ENCODE assay signal across 8 mouse cellular contexts in the genomic region with DNA sequence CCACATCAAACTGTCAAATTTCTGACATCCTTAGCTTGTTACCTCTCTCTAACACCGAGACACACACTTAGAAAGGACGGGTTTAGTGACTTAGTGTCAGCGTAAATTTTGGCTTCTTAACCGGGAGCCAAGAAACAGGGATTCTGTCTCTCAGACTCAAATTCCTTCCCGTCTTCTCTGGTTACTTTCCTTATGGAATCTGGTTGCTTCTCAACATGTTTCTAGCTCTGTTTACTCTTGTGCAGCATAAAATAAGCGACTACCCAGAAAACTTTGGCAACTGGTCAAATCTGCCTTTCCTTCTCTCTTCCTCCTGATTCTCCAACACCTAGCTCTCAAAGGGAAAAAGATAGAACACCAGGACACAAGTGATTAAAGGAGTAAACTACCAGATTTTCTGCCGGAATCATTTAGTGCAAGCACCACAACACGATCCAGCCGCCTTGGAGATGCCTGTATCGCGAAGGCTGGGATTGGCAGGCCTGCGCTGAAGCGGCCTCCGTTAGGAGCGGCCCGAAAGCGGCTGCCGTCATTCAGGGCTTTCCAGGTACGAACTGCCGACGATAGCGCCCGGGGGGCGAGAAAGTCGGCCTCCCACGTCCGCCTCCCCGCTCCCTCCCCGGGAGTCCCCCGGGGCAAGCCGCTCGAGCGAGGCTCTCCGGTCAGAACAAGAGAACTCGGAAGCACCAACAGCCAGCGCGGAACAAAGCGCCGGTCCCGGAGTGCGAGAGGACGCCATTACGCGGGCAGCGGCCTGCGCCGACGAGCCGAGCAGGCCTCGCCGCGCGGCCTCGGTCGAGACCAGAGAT. TPM values are rescaled to one million over a fixed set of nuclear protein-coding genes. Genes with fewer than 3 reads are reported as not detected.
DNase-seq lines count a peak whose midpoint lies in the region; ATAC-seq and TF ChIP-seq lines count a peak whose summit lies in the region.

No protein-coding gene starts in this region.

- DNase-seq in lung, adult 2 months = no peak
- no peak for DNase-seq in lung, postnatal 14 days
- DNase-seq in brain, adult 2 months (ENCODE audit: low read depth, low spot score) = peak; percentile 56
- DNase-seq in forebrain, embryonic 11.5 days (ENCODE audit: low spot score) = peak; percentile 81
- no peak for DNase-seq in thymus, adult 18-20 months
- DNase-seq in cerebellum, postnatal 25 days = no peak

- peaks cover 8% of the 10 kb centered on the region for H3K4me1 ChIP-seq in lung, adult 2 months (ENCODE audit: control insufficient read depth, insufficient read depth, low read length)
- H3K4me1 ChIP-seq in forebrain, embryonic 11.5 days (replicated peaks; ENCODE audit: control insufficient read depth, insufficient read depth, low read length) = no peaks in the 10 kb centered on the region
- peaks cover 10% of the 10 kb centered on the region for H3K4me1 ChIP-seq in limb, embryonic 13.5 days
- H3K4me1 ChIP-seq in neural tube, embryonic 13.5 days (replicated peaks) = peaks cover 27% of the 10 kb centered on the region

- H3K9me3 ChIP-seq in forebrain, embryonic 11.5 days (ENCODE audit: control insufficient read depth, low read length) = no peaks in the 10 kb centered on the region
- H3K9me3 ChIP-seq in limb, embryonic 13.5 days = no peaks in the 10 kb centered on the region
- no peaks in the 10 kb centered on the region for H3K9me3 ChIP-seq in neural tube, embryonic 13.5 days

- WGBS in lung, adult 2 months = under 1% methylated on average over 55 of the region's 55 CpGs
- WGBS in forebrain, embryonic 11.5 days = under 1% methylated on average over 54 of the region's 55 CpGs
- WGBS in limb, embryonic 13.5 days = under 1% methylated on average over 55 of the region's 55 CpGs
- under 1% methylated on average over 55 of the region's 55 CpGs for WGBS in neural tube, embryonic 13.5 days

- no peaks in the 10 kb centered on the region for H3K27me3 ChIP-seq in forebrain, embryonic 11.5 days (ENCODE audit: control insufficient read depth, insufficient read depth, low read length)
- no peaks in the 10 kb centered on the region for H3K27me3 ChIP-seq in limb, embryonic 13.5 days
- no peaks in the 10 kb centered on the region for H3K27me3 ChIP-seq in neural tube, embryonic 13.5 days

- peak overlapping the region; percentile 97 for H3K4me3 ChIP-seq in lung, adult 2 months (replicated peaks; ENCODE audit: extremely low read depth, low read depth, low read length)
- H3K4me3 ChIP-seq in forebrain, embryonic 11.5 days (ENCODE audit: low read depth, low read length) = peak overlapping the region; percentile 92
- H3K4me3 ChIP-seq in limb, embryonic 13.5 days = peak overlapping the region; percentile 95
- peak overlapping the region; percentile 98 for H3K4me3 ChIP-seq in neural tube, embryonic 13.5 days

- no peak for TF ChIP-seq POLR2A in lung, adult 2 months (IDR thresholded peaks at IDR 0.05; ENCODE audit: borderline replicate concordance, extremely low read depth, low read depth, low read length)

- TF ChIP-seq CTCF in lung, adult 2 months (IDR thresholded peaks at IDR 0.05; ENCODE audit: insufficient read depth, low read length) = no peak

- peak overlapping the region; percentile 60 for H3K4me2 ChIP-seq in forebrain, embryonic 11.5 days (ENCODE audit: low read depth, low read length, severe bottlenecking)
- peak overlapping the region; percentile 78 for H3K4me2 ChIP-seq in limb, embryonic 13.5 days (replicated peaks)
- H3K4me2 ChIP-seq in neural tube, embryonic 13.5 days = peak overlapping the region; percentile 95

- H3K36me3 ChIP-seq in forebrain, embryonic 11.5 days (ENCODE audit: control insufficient read depth, insufficient read depth, low read length) = no peaks in the 10 kb centered on the region
- peaks cover 4% of the 10 kb centered on the region; the same call in 1 of the 2 replicates for H3K36me3 ChIP-seq in limb, embryonic 13.5 days
- no peaks in the 10 kb centered on the region for H3K36me3 ChIP-seq in neural tube, embryonic 13.5 days

- peak; percentile 74; the same call in 1 of the 2 replicates for ATAC-seq in forebrain, embryonic 11.5 days (replicated peaks; ENCODE audit: low FRiP score)
- peak; percentile 60 for ATAC-seq in limb, embryonic 13.5 days (ENCODE audit: low FRiP score, low read depth)
- peak; percentile 68 for ATAC-seq in neural tube, embryonic 13.5 days (ENCODE audit: low read depth)

- peak overlapping the region; percentile 98 for H3K9ac ChIP-seq in forebrain, embryonic 11.5 days (ENCODE audit: low read length)
- H3K9ac ChIP-seq in limb, embryonic 13.5 days = peak overlapping the region; percentile 99
- H3K9ac ChIP-seq in neural tube, embryonic 13.5 days = peak overlapping the region; percentile 97

- H3K27ac ChIP-seq in forebrain, embryonic 11.5 days (ENCODE audit: low read depth, low read length) = peak overlapping the region; percentile 69
- peak overlapping the region; percentile 92 for H3K27ac ChIP-seq in limb, embryonic 13.5 days
- H3K27ac ChIP-seq in neural tube, embryonic 13.5 days (replicated peaks) = peak overlapping the region; percentile 95

RNA-seq across cellular contexts. Expression of a gene that starts 0.6 kb away (rescaled TPM):
- 27.3 and 50.8 TPM in 2 replicates for polyA plus RNA-seq in lung, adult 2 months (2012; rRNA removed)
- polyA plus RNA-seq in forebrain, embryonic 11.5 days (2014; fragmentation: Nextera tagmentation; extraction: Ambion mirVana) = 327 and 360 TPM in 2 replicates
- 385 and 392 TPM in 2 replicates for polyA plus RNA-seq in limb, embryonic 13.5 days (2015; fragmentation: Nextera tagmentation; extraction: Ambion mirVana)
- 301 and 356 TPM in 2 replicates for polyA plus RNA-seq in neural tube, embryonic 13.5 days (2015; fragmentation: Nextera tagmentation; extraction: Ambion mirVana)

RNA-seq across cellular contexts. Expression of a gene that starts 25.9 kb away (rescaled TPM):
- 8.7 and 11.2 TPM in 2 replicates for polyA plus RNA-seq in lung, adult 2 months (2012; rRNA removed)
- 30.9 and 32.9 TPM in 2 replicates for polyA plus RNA-seq in forebrain, embryonic 11.5 days (2014; fragmentation: Nextera tagmentation; extraction: Ambion mirVana)
- 22.1 TPM in 2 replicates for polyA plus RNA-seq in limb, embryonic 13.5 days (2015; fragmentation: Nextera tagmentation; extraction: Ambion mirVana)
- 32.5 and 34.0 TPM in 2 replicates for polyA plus RNA-seq in neural tube, embryonic 13.5 days (2015; fragmentation: Nextera tagmentation; extraction: Ambion mirVana)

Comparison
In these comparisons a context has a peak if more than half of its experiments do, and no peak if none do; other contexts are left out.
1. DNase-seq: peak in brain, adult 2 months (single experiment) and forebrain, embryonic 11.5 days (single experiment); none in lung, adult 2 months (single experiment), lung, postnatal 14 days (single experiment), thymus, adult 18-20 months (0 of 2) and cerebellum, postnatal 25 days (0 of 2).
2. Peak in every context shown above with its lines, with median percentiles within 50 percentile points of each other: H3K4me3 ChIP-seq, ATAC-seq, H3K27ac ChIP-seq, H3K4me2 ChIP-seq and H3K9ac ChIP-seq.